ENCODE assay signal across 9 mouse cellular contexts in the genomic region with DNA sequence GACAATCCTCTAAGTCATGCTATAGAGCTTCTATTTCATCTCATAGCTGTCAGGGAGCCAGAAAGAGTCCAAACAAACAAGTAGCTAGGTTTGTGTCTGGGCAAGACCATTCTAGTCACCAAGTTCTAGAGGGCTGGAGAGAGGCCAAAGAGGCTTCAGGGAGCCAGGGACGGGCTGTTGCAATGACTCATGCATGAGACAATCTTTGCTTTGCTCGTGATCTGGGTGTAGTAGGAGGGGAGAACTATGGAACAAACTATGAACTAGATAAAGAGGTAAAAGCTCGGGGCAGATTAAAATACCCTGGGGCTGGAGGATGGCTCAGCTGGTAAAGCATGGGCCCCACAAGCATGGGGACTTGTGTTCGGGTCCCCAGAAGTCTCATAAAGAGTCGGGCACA. TPM values are rescaled to one million over a fixed set of nuclear protein-coding genes. Genes with fewer than 3 reads are reported as not detected.
A peak's percentile ranks its signal among the peaks of the same experiment; 100 is the strongest.
DNase-seq lines count a peak whose midpoint lies in the region; ATAC-seq and TF ChIP-seq lines count a peak whose summit lies in the region.
"Had no signal": no experiment of that assay in that cellular context is flagged by ENCODE, and none has a peak within 500 bp of the region (broad histone marks: within the 10 kb centered on the region; RNA-seq: fewer than 3 reads in every experiment).

No protein-coding gene starts in this region.

- no peak overlapping the region for H3K4me3 ChIP-seq in layer of hippocampus, adult 2 months
- H3K4me3 ChIP-seq in forebrain, embryonic 16.5 days (replicated peaks; ENCODE audit: low read length), result no peak overlapping the region

- H3K9me3 ChIP-seq in forebrain, embryonic 16.5 days (ENCODE audit: control insufficient read depth, low read length), result no peaks in the 10 kb centered on the region

- H3K36me3 ChIP-seq in forebrain, embryonic 16.5 days (ENCODE audit: control insufficient read depth, insufficient read depth), result no peaks in the 10 kb centered on the region

- no peak overlapping the region for H3K9ac ChIP-seq in forebrain, embryonic 16.5 days (replicated peaks; ENCODE audit: low read depth, low read length)
- H3K9ac ChIP-seq: liver, embryonic 14.5 days had no signal

- intact Hi-C loops in heart, postnatal 25 days (cut with DNase I), result no loop called here

- no peaks in the 10 kb centered on the region for H3K4me1 ChIP-seq in forebrain, embryonic 16.5 days (replicated peaks; ENCODE audit: control insufficient read depth, insufficient read depth, low read length)

- no peak for DNase-seq in layer of hippocampus, adult 2 months (ENCODE audit: low spot score in 2 of 2)
- no peak for DNase-seq in layer of hippocampus, postnatal 14 days (ENCODE audit: low spot score in 2 of 2)
- peak; percentile 73 for DNase-seq in adrenal gland, adult 8-10 months
- peak; percentile 44 for DNase-seq in heart, postnatal 25 days (ENCODE audit: low spot score)
- peak; percentile 71 for DNase-seq in skeletal muscle tissue, adult 2 months (ENCODE audit: low read depth, low spot score)
- DNase-seq in spleen, postnatal 36 days (ENCODE audit: low spot score in 2 of 2), result no peak
- no peak for DNase-seq in frontal cortex, postnatal 14 days (ENCODE audit: low spot score in 2 of 2)

- H3K27me3 ChIP-seq in forebrain, embryonic 16.5 days (replicated peaks; ENCODE audit: control insufficient read depth, insufficient read depth, low read length), result no peaks in the 10 kb centered on the region

- TF ChIP-seq CTCF in layer of hippocampus, adult 2 months (conservative IDR thresholded peaks at IDR 0.05), result no peak

- no peak for ATAC-seq in forebrain, embryonic 16.5 days

- H3K27ac ChIP-seq in layer of hippocampus, adult 2 months, result peak overlapping the region; percentile 81
- H3K27ac ChIP-seq in forebrain, embryonic 16.5 days (ENCODE audit: low read length), result no peak overlapping the region
- H3K27ac ChIP-seq: liver, embryonic 14.5 days had no signal

- H3K4me2 ChIP-seq in forebrain, embryonic 16.5 days (ENCODE audit: low read length), result no peak overlapping the region

- 65% methylated on average over 5 of the region's 5 CpGs for WGBS in forebrain, embryonic 16.5 days

RNA-seq across cellular contexts. Expression of a gene that starts 22.8 kb away (rescaled TPM):
- total RNA-seq in layer of hippocampus, adult 2 months (2021), result 10 to 100 TPM; 31.8 to 35.8 TPM
- total RNA-seq in layer of hippocampus, postnatal 14 days (2021), result 10 to 100 TPM; 30.3 to 34.6 TPM
- 10 to 100 TPM; 17.7 to 23.7 (median 19.7) TPM for total RNA-seq in adrenal gland, adult 8-10 months (2022)
- 10 to 100 TPM; 14.9 to 15.6 TPM for total RNA-seq in heart, postnatal 25 days (2021)
- 94.9 and 119 TPM in 2 replicates for polyA plus RNA-seq in forebrain, embryonic 16.5 days (2015; fragmentation: Nextera tagmentation; extraction: Ambion mirVana)

RNA-seq across cellular contexts. Expression of a gene that starts 23.0 kb away (rescaled TPM):
- 1 to 10 TPM; 2.5 to 3.2 TPM for total RNA-seq in layer of hippocampus, adult 2 months (2021)
- total RNA-seq in layer of hippocampus, postnatal 14 days (2021), result 1 to 10 TPM; 3.5 to 5.1 TPM
- total RNA-seq in adrenal gland, adult 8-10 months (2022), result 1 to 10 TPM; 2.0 to 5.3 (median 2.6) TPM
- 1 to 10 TPM; 2.1 to 3.0 TPM for total RNA-seq in heart, postnatal 25 days (2021)
- 6.8 and 8.7 TPM in 2 replicates for polyA plus RNA-seq in forebrain, embryonic 16.5 days (2015; fragmentation: Nextera tagmentation; extraction: Ambion mirVana)

Comparison
In these comparisons a context has a peak if more than half of its experiments do, and no peak if none do; other contexts are left out.
1. DNase-seq: peak in adrenal gland, adult 8-10 months (single experiment), heart, postnatal 25 days (single experiment) and skeletal muscle tissue, adult 2 months (single experiment); none in layer of hippocampus, adult 2 months (0 of 2), layer of hippocampus, postnatal 14 days (0 of 2), spleen, postnatal 36 days (0 of 2) and frontal cortex, postnatal 14 days (0 of 2).